Mouse (Mus musculus) small intestine, adult 2 months (tissue): ENCODE data around the gene Ffar4. TPM values are rescaled to one million over a fixed set of nuclear protein-coding genes. Genes with fewer than 3 reads are reported as not detected.

Experiments used
- H3K27ac ChIP-seq: fragments of 200-500 bp; 2 replicates; pipeline ENCODE4 v1.5.1; 2012; ENCODE audit warnings: low read depth, low read length, control low read depth, inconsistent platforms; ENCODE audit not compliant: insufficient read depth
- H3K27me3 ChIP-seq: fragments of 200-500 bp; 2 replicates; pipeline ENCODE4 v1.6.1; 2012; ENCODE audit warnings: mild to moderate bottlenecking, moderate library complexity, low read length, inconsistent platforms; ENCODE audit not compliant: control insufficient read depth, insufficient read depth
- H3K36me3 ChIP-seq: fragments of 200-500 bp; 2 replicates; pipeline ENCODE4 v1.6.1; 2012; ENCODE audit warnings: mild to moderate bottlenecking, low read length, control low read depth, inconsistent platforms; ENCODE audit not compliant: control insufficient read depth, insufficient read depth
- H3K4me1 ChIP-seq: fragments of 200-500 bp; 2 replicates; pipeline ENCODE4 v1.6.1; 2012; ENCODE audit warnings: low read length, inconsistent platforms, mixed read lengths; ENCODE audit not compliant: control insufficient read depth, insufficient read depth, insufficient read length
- H3K4me3 ChIP-seq: fragments of 200-500 bp; 2 replicates; pipeline ENCODE4 v1.5.1; 2012; ENCODE audit warnings: low read depth, mild to moderate bottlenecking, control low read depth, inconsistent platforms, low read length, moderate library complexity
- CTCF ChIP-seq: fragments of 200-500 bp; IDR thresholded peaks from 2 replicates; pipeline ENCODE4 v1.5.1; 2012; ENCODE audit warnings: low read depth, mild to moderate bottlenecking, control low read depth, inconsistent platforms, low read length, moderate library complexity, mixed read lengths; ENCODE audit not compliant: insufficient replicate concordance, insufficient read length; ENCODE audit errors: extremely low read depth
- POLR2A ChIP-seq: fragments of 200-500 bp; IDR thresholded peaks from 2 replicates; pipeline ENCODE4 v1.6.1; 2012; ENCODE audit warnings: low read depth, mild to moderate bottlenecking, control low read depth, inconsistent platforms, low read length, moderate library complexity
- WGBS: fragments of 180-500 bp; shearing (Covaris S2); methylation state at CpG from one replicate; pipeline ENCODE4 v1.1.7; 2018; 5-methylcytosine and 5-hydroxymethylcytosine counted together
- polyA plus RNA-seq: library from polyadenylated mRNA; depleted of rRNA; stranded (reverse); fragments of >200 nt; gene quantifications from 2 replicates; pipeline ENCODE4 v1.2.3, GENCODE M21; 2012; rRNA removed

Ffar4 gene
- 5.5 and 7.1 TPM in 2 replicates for polyA plus RNA-seq

- under 1% methylated on average over 77 of the region's 77 CpGs for WGBS
- Histone ChIP-seq H3K36me3 (no peaks in the 10 kb centered on the region), H3K4me1 (peaks cover 5% of the 10 kb centered on the region), H3K27ac (no peak within 1 kb of the TSS), H3K4me3 (peak within 1 kb of the TSS; percentile 58), H3K27me3 (no peaks in the 10 kb centered on the region)
- peak; percentile 32; the same call in 1 of the 2 replicates for TF ChIP-seq POLR2A
- TF ChIP-seq CTCF, result no peak
Observed at GRCm38 (mm10) chr19:38096858-38097758, at the start of gene Ffar4. TSS of gene Ffar4 (plus strand) at chr19:38097071.

DNA sequence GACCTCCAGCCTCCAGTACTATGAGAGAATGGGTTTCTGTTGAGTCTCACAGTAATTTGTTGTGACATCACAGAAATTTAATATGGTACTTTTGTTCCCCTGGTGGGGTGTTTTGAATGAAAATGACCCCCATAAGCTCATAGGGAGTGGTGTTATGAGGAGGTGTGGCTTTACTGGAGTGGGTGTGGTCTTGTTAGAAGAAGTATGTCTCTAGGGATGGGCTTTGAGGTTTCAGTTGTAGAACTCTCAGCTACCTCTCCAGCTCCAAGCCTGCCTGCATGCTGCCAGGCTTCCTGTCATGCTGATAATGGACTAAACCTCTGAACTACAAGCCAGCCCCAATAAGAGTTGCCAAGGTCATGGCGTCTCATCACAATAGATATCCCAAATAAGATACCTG, 47.2 kb upstream of the Ffar4 start:
- H3K27ac ChIP-seq, result no peak overlapping the region
- 85% methylated on average over 1 of the region's 1 CpGs for whole genome bisulfite sequencing

DNA sequence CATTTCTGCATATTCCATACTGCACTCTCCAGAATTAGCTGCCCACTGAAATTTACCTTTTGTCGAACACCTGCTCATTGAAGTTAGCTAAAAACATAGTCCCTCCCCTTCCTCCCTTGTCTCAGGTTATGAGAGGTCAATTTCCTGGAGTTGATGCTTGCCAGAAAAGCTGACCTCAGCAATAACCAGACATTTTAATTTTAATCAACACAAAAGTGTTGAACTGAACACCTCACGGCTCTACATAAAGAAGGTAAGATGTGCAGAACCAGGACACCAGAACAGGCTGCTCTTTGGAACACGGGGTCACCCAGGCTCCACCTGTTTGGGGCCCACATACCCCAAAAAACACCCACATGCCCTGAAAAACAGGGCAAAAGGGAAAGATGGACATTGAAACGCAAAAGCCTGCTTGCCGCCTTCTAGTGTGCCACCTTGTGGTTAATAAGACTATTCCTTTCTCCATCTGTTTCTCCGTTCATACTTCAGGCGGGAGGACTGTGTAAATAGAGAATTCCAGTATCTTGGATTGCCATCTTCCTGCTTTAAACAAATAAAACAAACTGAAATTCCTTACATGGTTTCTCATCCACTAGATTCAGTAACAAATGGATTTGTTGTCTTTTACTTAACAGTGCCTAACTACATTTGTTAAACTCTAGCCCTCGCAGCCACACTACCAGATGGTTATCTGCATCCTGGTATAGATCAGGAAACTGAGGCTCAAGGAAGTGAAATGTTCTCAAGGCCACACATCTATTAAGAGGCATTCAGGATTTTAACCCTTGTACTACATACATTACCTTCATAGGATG, 43.4 kb upstream of the Ffar4 start:
- Histone ChIP-seq H3K36me3 (no peaks in the 10 kb centered on the region), H3K27ac (no peak overlapping the region), H3K4me1 (no peaks in the 10 kb centered on the region), H3K4me3 (no peak overlapping the region), H3K27me3 (no peaks in the 10 kb centered on the region)
- WGBS, result 16% methylated on average over 8 of the region's 8 CpGs
- TF ChIP-seq POLR2A, result no peak
- peak; percentile 37; the same call in 1 of the 2 replicates for TF ChIP-seq CTCF

More for the DNA sequence above, 47.2 kb upstream of the Ffar4 start:
- no peak overlapping the region for H3K4me3 ChIP-seq
- H3K27me3 ChIP-seq, result no peaks in the 10 kb centered on the region
- no peaks in the 10 kb centered on the region for H3K4me1 ChIP-seq
- H3K36me3 ChIP-seq, result no peaks in the 10 kb centered on the region
- TF ChIP-seq POLR2A, result no peak
- no peak for TF ChIP-seq CTCF

- no peaks in the 10 kb centered on the region for H3K36me3 ChIP-seq
- TF ChIP-seq CTCF, result no peak
- TF ChIP-seq POLR2A, result no peak
- peak overlapping the region; percentile 42; the same call in 1 of the 2 replicates for H3K27ac ChIP-seq
- WGBS, result under 1% methylated on average over 23 of the region's 23 CpGs
- H3K4me1 ChIP-seq, result no peaks in the 10 kb centered on the region
- no peaks in the 10 kb centered on the region for H3K27me3 ChIP-seq
- peak overlapping the region; percentile 89 for H3K4me3 ChIP-seq
Observed at GRCm38 (mm10) chr19:38054149-38054719, 42.6 kb upstream of the Ffar4 start.

- Histone ChIP-seq H3K27ac (peak within 1 kb of the TSS; percentile 42; the same call in 1 of the 2 replicates), H3K4me1 (no peaks in the 10 kb centered on the region), H3K4me3 (peak within 1 kb of the TSS; percentile 89), H3K36me3 (no peaks in the 10 kb centered on the region), H3K27me3 (no peaks in the 10 kb centered on the region)
- TF ChIP-seq POLR2A (no peak), CTCF (no peak)
- WGBS, result 2% methylated on average over 36 of the region's 36 CpGs
Observed at GRCm38 (mm10) chr19:38054720-38055192, 42.1 kb upstream of the Ffar4 start, which contains the start of gene Cep55. TSS of gene Cep55 (plus strand) at chr19:38055011.

DNA sequence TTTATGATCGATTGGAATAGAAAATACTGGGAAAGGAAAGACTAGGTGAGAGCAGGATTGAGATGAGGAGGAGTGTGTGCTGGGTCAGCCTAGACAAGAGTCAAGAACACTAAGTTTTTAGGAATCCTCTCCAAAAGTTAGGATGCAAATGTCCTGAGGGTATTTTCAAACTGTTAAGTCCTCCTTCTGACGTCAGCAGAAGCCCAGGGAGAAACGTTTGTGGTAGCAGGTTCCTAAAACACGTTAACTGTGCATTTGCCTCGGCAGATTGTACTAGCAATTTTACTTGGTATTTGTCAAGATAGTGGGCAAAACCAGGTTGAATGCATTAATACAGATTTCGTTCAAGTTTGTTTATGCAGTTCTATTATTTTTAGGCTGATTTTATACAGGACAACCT, 41.1 kb upstream of the Ffar4 start:
- Histone ChIP-seq H3K4me3 (no peak overlapping the region), H3K27me3 (no peaks in the 10 kb centered on the region), H3K36me3 (peaks cover 4% of the 10 kb centered on the region; the same call in 1 of the 2 replicates), H3K4me1 (no peaks in the 10 kb centered on the region), H3K27ac (no peak overlapping the region)
- WGBS, result 6% methylated on average over 6 of the region's 6 CpGs
- no peak for TF ChIP-seq POLR2A
- TF ChIP-seq CTCF, result no peak
